Mouse (Mus musculus) CD4-positive, CD25-positive, alpha-beta regulatory T cell, adult 2 months (primary cell): ENCODE measurements around the gene Capn13.
A peak's percentile ranks its signal among the peaks of the same experiment; 100 is the strongest.

Experiments used
- DNase-seq: peaks from one replicate; pipeline ENCODE4 v3.0.0-alpha.2; 2012; ENCODE audit warnings: low read depth, low spot score

Capn13 gene

GRCm38 (mm10) chr17:73400862-73401261 lies at the start of gene Capn13:
TSS of gene Capn13 (minus strand) at chr17:73400866.
- no peak for DNase-seq

DNA sequence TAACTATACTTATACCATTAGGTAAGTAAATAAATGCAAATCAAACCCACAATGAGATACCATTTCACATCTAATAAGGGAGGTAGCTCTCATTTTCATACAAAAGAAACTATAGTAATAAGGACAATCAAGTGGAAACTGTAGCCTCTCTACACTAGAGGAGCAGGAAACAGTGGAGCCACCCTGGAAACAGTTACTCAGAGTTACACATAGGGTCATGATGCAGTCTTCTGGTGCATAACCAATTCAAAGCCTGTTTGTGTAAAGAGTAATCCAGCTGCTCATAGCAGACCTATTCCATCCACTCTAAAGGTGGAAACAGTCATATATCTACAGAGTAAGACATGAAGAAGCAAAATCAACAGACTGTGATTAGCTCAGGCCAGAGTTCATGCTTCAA lies 48.4 kb upstream of the Capn13 start:
- DNase-seq: peak; percentile 7

GRCm38 (mm10) chr17:73440798-73441197 lies 40.1 kb upstream of the Capn13 start:
- no peak for DNase-seq

DNA sequence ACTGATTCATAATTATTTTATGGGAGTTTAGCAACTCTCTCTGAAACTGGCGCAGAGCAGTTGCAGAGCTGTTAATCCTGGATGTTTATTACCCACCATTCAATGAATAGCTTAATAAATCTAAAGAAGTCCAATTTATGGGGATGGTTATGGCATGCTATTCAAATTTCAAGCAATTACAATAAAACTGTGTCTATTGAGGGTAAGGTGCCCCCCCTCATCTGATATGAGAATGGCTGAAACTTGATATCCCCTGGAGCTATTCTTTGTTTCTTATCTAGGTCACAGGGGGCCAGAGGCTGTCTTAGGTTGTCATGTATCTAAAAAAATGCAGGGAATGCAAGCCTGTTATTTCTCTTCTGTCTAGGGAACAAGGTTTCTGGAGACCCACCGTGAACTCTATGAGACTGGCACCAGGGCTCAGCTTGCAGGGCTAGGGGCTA lies 31.9 kb upstream of the Capn13 start:
- DNase-seq: no peak

- DNase-seq: no peak
Observed at GRCm38 (mm10) chr17:73432058-73432457, 31.4 kb upstream of the Capn13 start.

- DNase-seq: no peak
Observed at GRCm38 (mm10) chr17:73417382-73417781, 16.7 kb upstream of the Capn13 start.

- no peak for DNase-seq
Observed at GRCm38 (mm10) chr17:73416181-73416795, 15.6 kb upstream of the Capn13 start.

- no peak for DNase-seq
Observed at GRCm38 (mm10) chr17:73411817-73412216, 11.2 kb upstream of the Capn13 start.

DNA sequence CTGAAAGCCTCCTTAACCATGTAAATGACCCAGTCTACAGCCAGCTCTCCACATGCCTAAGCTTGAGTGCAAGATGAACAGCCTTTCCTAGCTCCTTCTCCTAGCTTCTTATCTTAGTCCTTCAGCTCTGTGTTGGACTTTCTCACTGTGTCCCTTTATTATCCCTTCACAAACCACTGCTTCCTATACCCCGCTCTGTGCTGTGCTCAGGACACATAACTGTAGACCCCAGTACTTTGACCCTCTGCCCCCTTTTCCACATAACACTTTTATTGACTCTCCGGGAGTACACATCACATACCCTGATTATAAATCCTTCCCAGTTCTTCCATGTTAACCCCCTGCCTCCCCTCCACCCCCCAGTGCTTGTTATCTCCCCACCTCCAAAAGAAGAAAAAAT lies 606 bp upstream of the Capn13 start:
- DNase-seq: no peak

- DNase-seq: no peak
Observed at GRCm38 (mm10) chr17:73399136-73399535, 1.5 kb downstream of the Capn13 start.

DNA sequence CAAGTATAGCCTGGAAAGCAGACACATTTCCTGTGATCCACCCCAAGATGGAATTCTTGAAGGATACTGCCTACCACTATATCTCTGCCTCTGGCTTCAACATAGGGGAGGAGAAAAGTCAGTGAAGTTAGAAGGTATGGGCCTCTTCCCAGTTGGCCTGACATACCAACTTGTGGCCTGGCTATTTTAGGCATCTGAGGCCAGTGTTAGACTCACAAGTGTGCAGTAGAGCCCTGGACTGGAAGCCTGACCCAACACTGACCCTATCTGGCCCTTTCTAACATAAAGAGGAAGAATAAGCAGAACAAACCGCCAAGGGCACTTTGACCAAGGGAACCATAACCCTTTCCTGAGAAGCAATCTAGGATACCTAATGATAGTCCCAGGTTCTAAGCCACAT lies 7.3 kb downstream of the Capn13 start:
- no peak for DNase-seq

DNA sequence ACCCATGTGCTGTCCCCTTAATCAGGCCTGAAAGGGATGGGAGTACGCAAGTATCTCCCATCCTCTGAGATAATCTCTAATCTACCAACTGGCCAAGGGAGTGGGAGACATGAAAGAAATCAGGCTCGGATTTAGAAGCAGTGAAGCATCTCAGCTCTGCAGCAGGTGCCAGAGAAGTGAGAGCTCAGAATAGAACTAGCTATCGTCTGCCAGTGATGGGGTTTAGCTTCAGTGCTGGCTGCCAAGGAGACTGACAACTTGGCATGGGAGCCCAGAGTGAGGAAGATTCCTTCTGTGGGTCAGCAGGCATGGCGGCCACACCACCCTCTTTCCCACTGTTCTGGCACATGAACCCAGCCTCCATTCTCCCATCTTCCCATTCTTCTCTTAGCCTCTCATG lies 8.9 kb downstream of the Capn13 start:
- no peak for DNase-seq

- DNase-seq: no peak
Observed at GRCm38 (mm10) chr17:73390191-73391089, 10.2 kb downstream of the Capn13 start.

GRCm38 (mm10) chr17:73389336-73389735 lies 11.3 kb downstream of the Capn13 start:
- DNase-seq: no peak

DNA sequence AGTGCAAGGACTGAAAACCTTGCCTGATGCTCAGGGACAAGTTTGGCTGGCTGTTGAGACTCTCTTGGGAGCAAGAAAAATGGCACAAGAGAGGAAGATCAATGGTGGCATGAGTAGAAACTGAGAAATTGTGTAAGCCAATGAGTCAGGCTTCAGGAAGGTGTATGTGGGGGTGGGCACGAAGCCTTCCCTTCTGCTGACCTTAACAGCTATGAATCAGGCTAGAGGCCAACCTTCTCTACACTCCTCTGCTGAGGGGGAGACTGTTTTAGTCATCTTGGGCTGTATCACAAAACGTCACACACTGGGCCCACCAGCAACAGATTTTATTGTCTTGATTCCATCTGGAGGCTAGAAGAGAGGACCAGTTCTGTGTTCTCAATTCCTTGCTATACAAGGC lies 14.1 kb downstream of the Capn13 start:
- DNase-seq: no peak

DNA sequence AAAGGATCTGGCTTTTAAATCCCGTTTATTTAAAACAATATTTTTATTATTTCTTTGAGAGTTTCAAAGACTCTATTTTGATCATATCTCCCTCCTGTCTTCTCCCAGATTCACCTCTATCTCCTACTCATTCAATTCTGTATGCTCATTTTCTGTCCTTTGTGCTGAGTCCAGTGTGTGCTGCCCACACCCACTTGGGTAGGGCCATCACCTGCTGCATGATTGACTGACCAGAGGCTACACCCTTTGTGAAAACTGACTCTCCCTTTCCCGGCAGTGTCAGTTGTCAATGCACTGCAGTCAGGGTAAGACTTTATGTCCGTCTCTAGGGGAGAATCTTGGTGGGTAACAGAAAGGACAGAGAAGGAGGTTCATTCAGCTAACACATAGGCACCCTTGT lies 14.7 kb downstream of the Capn13 start:
- no peak for DNase-seq

DNA sequence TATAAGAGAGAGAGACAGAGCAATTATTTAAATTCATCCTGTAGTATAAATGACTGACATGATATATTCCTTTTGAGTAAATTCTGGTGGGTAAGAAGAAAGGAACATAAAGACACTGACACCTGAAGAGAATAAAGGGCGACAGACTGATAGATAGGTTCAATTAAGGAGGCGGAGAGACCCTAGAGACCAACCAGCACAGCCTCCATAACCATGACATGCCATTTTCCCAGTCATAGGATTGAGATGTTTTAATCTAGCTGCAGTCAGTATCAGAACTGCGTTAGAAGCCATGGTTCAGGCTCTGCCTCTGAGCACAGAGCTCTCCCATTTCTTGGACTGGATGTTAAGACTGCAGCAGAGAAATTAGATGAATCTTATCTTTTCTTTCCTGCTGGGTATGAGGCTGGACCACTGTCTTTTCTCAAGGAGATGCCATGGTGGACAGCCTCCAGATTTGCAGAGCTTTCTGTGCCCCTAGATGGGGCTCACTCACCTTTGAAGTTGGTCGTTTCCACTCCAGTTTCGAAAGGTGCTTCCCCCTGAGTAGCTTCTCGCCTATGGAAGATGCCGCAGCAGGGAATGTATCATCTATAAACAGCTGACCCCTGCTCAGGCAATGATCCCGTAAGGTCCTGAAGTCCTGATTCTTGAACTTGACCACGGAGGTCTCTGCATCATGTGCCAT lies 18.2 kb downstream of the Capn13 start:
- DNase-seq: no peak

GRCm38 (mm10) chr17:73381681-73382080 lies 19.0 kb downstream of the Capn13 start:
- no peak for DNase-seq

DNA sequence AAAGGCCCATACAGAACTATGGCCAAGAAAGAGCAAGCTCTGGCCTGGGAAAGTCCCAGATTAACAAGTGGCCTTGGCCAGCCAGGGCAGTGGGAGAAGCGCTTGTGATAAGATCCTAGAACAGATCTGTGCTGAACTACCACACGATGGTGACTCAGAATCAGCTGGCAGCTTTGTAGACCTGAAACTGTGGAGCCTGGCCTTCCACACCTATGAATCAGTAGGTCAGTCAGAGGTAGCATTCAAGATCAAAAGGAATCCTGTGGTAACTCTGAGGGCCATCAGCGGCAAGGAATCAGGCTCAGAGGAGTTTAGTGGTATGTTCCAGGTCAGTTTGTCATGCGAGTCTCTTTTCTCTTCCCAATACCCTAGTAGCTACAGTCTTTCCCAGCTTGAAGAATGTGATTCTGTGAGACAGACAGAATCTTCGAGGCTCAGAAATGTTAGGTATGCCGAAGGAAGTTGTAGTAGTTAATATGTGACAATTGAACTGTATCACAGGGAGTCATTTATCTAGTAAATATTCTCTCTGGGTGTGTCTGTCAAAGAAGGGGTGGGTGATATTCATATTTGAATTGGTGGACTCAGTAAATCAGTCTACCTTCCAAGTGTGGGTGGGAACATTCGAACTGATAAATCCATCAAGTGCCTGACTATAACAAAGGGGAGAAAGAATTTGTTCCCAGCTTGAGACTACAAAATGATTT lies 22.7 kb downstream of the Capn13 start:
- no peak for DNase-seq

GRCm38 (mm10) chr17:73367334-73367733 lies 33.3 kb downstream of the Capn13 start:
- DNase-seq: no peak

DNA sequence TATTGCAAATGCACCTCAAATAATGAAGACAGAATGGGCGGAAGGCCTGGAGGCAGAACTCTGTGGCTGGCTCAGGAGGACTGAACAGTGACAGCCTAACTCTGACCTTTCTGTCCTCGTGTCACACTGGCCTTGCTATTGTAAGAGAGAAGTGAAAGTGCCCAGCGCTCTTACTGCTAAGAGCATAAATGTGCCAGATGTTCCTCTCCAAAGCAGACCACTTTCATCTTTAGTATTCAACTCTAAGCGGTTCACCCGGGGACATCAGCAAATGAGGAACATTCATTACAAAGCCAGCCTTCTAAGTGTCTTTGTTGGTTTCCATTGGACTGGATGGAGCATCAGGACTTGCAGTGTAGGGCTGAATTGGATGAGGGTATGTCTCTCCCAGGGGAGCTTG lies 39.6 kb downstream of the Capn13 start:
- DNase-seq: no peak
